Mouse (Mus musculus) kidney, postnatal 36 days (tissue): Measurements from ENCODE around the gene Polr3f.

ENCODE experiments used
- DNase-seq, 2 experiments: peaks; one replicate each; pipeline ENCODE4 v3.0.0; 2021 to 2022; ENCODE audit warnings: mixed read lengths in 2 of 2

Polr3f gene

GRCm38 (mm10) chr2:144526981-144527820, at the start of gene Polr3f, which contains the start of gene Dzank1:
TSS of gene Polr3f (plus strand) at chr2:144527718.
TSS of gene Dzank1 (minus strand) at chr2:144527414.
- peak; percentile 98 to 99 for DNase-seq

GRCm38 (mm10) chr2:144479421-144479820, 48.1 kb upstream of the Polr3f start:
- DNase-seq, result no peak

GRCm38 (mm10) chr2:144484084-144484483, 43.4 kb upstream of the Polr3f start:
- DNase-seq, result no peak

- DNase-seq, result no peak
These were observed 42.1 kb upstream of the Polr3f start for GRCm38 (mm10) chr2:144485439-144485838.

- no peak for DNase-seq
These were observed 40.0 kb upstream of the Polr3f start for GRCm38 (mm10) chr2:144487476-144487875.

GRCm38 (mm10) chr2:144489342-144489741, 38.2 kb upstream of the Polr3f start:
- DNase-seq, result no peak

GRCm38 (mm10) chr2:144502134-144502533, 25.4 kb upstream of the Polr3f start:
- DNase-seq, result peak in 1 of 2 experiments; percentile 11

GRCm38 (mm10) chr2:144514619-144515018, 12.9 kb upstream of the Polr3f start:
- DNase-seq, result no peak

- no peak for DNase-seq
These were observed 7.7 kb upstream of the Polr3f start for GRCm38 (mm10) chr2:144519772-144520171.

- DNase-seq, result no peak
These were observed 1.7 kb upstream of the Polr3f start for GRCm38 (mm10) chr2:144525856-144526255.

GRCm38 (mm10) chr2:144527821-144528174, 280 bp downstream of the Polr3f start:
- DNase-seq, result no peak

GRCm38 (mm10) chr2:144537123-144537522, 9.6 kb downstream of the Polr3f start:
- peak; percentile 54 to 64 for DNase-seq

- no peak for DNase-seq
These were observed 13.7 kb downstream of the Polr3f start for GRCm38 (mm10) chr2:144541246-144541645.

GRCm38 (mm10) chr2:144543670-144544069, 16.2 kb downstream of the Polr3f start:
- peak in 1 of 2 experiments; percentile 20 for DNase-seq

GRCm38 (mm10) chr2:144544630-144545029, 17.1 kb downstream of the Polr3f start:
- DNase-seq, result peak; percentile 66 to 75

GRCm38 (mm10) chr2:144545061-144545460, 17.5 kb downstream of the Polr3f start:
- no peak for DNase-seq

- DNase-seq, result peak; percentile 43 to 85
These were observed 18.0 kb downstream of the Polr3f start for GRCm38 (mm10) chr2:144545481-144545880.

GRCm38 (mm10) chr2:144547559-144547958, 20.0 kb downstream of the Polr3f start:
- DNase-seq, result no peak

GRCm38 (mm10) chr2:144550529-144550928, 23.0 kb downstream of the Polr3f start, which contains the start of gene Rbbp9:
TSS of gene Rbbp9 (minus strand) at chr2:144550869.
- DNase-seq, result peak; percentile 72 to 76

GRCm38 (mm10) chr2:144553905-144554304, 26.4 kb downstream of the Polr3f start:
- DNase-seq, result no peak

GRCm38 (mm10) chr2:144555286-144555819, 27.8 kb downstream of the Polr3f start:
- DNase-seq, result no peak

- peak; percentile 97 to 98 for DNase-seq
These were observed 28.5 kb downstream of the Polr3f start, which contains the start of gene Sec23b for GRCm38 (mm10) chr2:144555820-144556552. TSS of gene Sec23b (plus strand) at chr2:144556229.

GRCm38 (mm10) chr2:144588723-144589122, 61.2 kb downstream of the Polr3f start:
- no peak for DNase-seq
